Mouse (Mus musculus): Measurements from ENCODE around the gene Dpp9.

Dpp9 gene

GRCm38 (mm10) chr17:56233389-56233788 is 14.7 kb upstream of the Dpp9 start:
- DNase-seq (ENCODE audit: extremely low read depth, low read depth) = no peak

DNA sequence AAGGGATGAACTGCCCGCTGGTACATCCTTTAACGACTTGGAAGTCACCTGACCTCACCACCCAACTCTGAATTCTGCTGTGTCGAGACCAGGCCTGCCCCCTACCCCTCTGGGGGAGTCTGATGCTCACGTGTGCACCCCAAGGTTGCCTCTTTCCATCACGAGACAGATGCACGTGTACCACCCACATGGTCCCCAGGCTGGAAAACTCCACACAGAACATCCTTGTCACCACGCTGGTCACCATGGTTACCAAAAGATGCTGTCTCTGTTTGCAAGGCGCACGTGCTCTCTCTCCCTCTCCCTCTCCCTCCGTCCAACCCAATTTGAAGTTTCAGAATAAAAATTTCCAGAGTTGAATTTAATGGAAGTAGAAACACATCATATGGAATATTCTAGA is 11.2 kb upstream of the Dpp9 start:
- DNase-seq (ENCODE audit: extremely low read depth, low read depth) = no peak

GRCm38 (mm10) chr17:56226566-56226965 is 7.9 kb upstream of the Dpp9 start:
- DNase-seq (ENCODE audit: extremely low read depth, low read depth) = no peak

DNA sequence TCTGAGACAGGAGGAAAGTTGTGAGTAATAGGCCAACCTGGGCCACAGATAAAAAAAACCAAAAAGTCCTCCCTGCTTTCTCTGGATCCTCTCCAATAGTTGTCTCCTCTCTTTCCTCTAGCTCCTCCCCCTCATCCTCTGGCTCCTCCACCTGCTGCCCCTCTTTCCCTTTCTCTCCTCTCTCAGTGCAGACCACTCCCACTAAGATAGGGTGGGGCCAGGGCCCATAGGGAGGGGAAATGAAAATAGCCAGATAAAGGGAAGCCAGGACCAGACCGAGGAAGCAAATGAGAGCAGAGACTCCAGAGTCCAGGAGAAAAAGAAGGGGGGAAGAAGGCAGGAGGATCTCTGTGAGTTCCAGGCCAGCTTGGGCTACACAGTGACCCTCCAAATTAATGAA is 6.2 kb upstream of the Dpp9 start:
- DNase-seq (ENCODE audit: extremely low read depth, low read depth) = no peak

DNA sequence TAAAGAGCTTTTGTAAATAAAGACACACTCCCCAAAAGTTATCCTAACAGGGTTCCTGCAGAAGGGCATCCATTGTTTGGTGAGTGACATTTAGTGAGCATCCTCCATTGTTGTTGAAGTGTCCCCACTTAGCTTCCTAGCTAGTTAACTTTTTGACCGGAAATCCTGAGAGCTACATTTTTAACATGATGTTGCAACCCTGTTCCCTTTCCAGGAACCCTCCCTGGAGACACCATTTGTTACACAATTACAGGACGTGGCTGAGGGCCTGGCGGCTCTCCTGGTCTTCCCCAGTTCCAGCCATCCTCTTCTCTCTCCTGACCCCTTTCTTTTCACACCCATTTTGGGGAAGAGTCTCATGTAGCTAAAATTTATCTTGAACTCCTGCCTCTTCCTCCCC is 1.1 kb upstream of the Dpp9 start:
- no peak for DNase-seq (ENCODE audit: extremely low read depth, low read depth)

GRCm38 (mm10) chr17:56219251-56219650 is 546 bp upstream of the Dpp9 start:
- DNase-seq (ENCODE audit: extremely low read depth, low read depth) = no peak

GRCm38 (mm10) chr17:56217670-56218069 is 1.0 kb downstream of the Dpp9 start:
- DNase-seq (ENCODE audit: extremely low read depth, low read depth) = no peak

- DNase-seq (ENCODE audit: extremely low read depth, low read depth) = no peak
Measured at GRCm38 (mm10) chr17:56214229-56214628, 4.5 kb downstream of the Dpp9 start.

DNA sequence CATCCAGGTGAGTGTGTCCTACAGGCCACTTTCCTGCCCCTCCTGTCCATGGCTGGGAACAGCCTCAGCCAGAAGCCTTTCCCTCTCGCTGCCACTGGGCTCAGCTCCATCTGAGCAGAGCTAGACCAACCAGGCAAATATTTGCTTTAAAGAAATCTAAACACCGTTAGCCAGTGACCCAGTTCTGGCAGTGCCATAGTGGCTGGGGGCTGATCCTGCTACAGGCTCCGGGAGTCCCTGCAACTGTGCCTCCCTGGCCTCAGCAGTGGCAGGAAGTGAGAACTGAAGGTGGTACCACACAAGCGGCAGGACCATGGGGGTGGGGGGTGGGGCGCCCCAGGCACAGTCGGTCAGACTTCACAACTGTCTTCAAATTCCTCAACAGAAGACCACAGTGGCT is 6.0 kb downstream of the Dpp9 start:
- no peak for DNase-seq (ENCODE audit: extremely low read depth, low read depth)

DNA sequence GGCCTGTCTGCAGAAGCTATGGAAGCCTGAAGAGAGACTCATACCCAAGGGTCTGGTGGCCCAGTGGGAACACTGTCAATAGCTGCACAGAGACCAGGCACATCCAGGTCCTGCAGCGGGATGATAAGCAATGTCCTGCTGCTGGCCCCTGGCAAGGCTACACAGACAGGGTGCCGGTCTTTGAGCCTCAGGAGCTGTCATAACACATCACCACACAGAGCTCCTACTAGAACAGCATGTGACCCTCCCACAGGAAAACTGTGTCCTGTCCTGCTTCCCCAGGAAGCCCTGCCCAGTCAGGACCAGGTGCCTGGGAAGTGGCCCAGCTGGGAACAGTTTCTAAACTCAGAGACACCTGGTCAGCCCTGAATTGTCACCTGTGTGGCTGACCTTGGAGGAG is 7.6 kb downstream of the Dpp9 start:
- no peak for DNase-seq (ENCODE audit: extremely low read depth, low read depth)

DNA sequence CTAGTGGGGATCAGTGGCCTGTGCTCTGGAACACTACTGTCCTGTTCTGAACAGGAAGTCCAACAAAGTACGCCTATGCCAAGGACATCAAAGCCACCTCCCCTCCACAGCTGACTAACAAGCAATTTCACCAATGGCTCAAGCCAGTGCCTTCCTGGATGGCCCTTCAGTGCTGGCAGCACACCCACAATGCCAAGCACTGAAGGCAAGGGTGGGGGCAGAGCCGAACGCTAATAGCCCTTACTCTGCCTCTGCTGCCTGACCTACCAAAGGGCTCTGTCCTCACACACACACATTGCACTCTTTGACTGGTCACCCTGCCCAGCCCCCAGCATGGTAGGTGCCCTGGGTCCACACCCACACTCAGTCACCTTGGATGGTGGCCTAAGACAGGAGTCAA is 9.9 kb downstream of the Dpp9 start:
- DNase-seq (ENCODE audit: extremely low read depth, low read depth) = no peak

DNA sequence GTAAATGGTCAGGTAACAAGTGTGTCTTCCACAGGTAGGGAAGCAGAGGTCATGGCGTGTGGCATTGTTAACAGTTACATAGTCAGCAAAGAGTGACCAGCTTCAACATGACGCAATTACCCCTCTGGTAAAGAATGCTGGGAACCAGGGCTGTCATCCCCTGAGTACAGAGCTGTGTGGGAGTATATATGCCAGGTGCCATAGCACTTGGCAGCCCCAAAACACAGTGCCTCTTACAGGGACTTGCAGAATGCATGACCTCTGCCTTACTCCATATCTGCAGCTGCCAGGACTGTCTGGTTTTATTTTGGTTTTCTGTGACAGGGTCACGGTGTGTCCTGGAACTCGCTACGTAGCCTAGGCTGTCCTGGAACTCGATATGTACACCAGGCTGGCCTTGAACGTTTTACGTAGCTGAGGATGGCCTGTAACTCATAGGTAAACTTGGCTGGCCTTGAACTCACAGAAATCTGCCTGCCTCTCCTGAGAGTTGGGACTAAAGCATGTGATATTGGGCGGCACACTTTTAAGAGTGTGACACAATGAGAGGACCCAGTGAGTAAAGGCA is 10.7 kb downstream of the Dpp9 start:
- no peak for DNase-seq (ENCODE audit: extremely low read depth, low read depth)

DNA sequence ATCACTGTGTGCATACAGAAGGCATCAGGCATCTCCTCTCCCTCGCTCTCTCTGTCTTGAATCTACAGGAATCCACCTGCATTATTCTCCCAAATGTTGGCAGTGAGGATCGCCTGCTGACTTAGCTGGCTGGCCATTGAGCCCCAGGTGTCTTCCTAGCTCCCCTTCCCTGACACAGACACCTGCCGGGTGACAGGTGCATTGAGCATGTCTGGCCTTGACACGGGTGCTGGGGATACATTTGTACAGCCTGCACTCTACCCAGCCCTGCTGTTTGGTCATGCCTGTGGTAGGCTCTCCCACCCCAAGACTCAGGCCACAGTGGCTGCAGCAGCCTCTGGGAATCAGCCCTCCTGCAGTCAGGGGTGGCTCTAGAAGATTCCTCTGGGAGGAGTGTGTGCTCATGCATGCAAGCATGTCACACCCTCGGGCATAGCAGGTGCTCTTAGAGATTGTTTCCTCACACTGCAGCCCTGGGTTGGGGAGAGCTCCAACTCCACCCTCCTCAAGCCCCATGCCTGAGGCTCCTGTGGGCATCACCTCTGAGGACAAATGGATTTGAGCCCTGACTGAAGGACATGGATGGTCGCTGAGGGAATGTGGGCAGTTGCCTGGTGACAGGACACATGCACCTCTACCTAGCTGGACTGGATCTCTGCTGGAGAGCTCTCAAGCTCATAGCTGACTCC is 11.6 kb downstream of the Dpp9 start:
- DNase-seq (ENCODE audit: extremely low read depth, low read depth) = no peak

GRCm38 (mm10) chr17:56206276-56206884 is 12.3 kb downstream of the Dpp9 start:
- DNase-seq (ENCODE audit: extremely low read depth, low read depth) = no peak

GRCm38 (mm10) chr17:56203729-56204128 is 15.0 kb downstream of the Dpp9 start:
- DNase-seq (ENCODE audit: extremely low read depth, low read depth) = no peak

DNA sequence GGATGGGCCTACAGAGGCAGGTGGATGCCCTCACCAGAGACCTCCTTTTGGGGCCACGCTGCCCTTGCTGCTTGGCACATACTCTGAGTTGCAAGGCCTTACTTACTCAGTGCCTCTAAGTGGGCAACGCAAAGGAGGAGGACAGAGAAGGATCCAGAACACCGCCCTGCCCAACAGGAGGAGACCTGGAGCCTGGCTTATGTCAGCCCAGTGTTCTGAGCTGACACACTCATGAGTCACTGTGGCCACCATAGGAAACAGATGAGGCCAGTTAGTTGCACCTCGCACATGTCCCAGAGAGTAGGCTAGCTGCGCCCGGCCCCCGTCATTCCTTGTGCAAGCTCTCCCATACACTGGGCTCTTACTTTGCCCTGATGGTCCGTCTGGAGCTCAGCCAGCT is 16.2 kb downstream of the Dpp9 start:
- no peak for DNase-seq (ENCODE audit: extremely low read depth, low read depth)

- no peak for DNase-seq (ENCODE audit: extremely low read depth, low read depth)
Measured at GRCm38 (mm10) chr17:56201642-56202041, 17.1 kb downstream of the Dpp9 start.

- no peak for DNase-seq (ENCODE audit: extremely low read depth, low read depth)
Measured at GRCm38 (mm10) chr17:56200586-56200985, 18.1 kb downstream of the Dpp9 start.

DNA sequence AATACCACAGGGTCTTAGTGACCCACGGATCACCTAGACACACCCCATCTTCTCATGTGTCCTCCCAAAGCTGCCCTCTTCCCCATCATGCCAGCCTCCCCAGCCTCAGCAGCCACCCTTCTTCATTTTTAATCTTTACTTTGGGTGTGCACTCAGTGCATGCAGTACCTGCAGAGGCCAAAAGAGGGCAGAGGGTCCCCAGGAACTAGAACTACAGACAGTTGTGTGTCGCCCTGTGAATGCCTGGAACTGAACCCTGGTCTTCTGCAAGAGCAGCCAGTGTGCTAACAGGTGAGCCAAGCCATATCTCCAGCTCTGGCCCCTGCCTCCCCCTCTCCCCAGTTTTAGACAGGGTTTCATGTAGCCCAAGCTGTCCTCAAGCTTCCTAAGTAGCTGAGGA is 21.8 kb downstream of the Dpp9 start:
- no peak for DNase-seq (ENCODE audit: extremely low read depth, low read depth)

DNA sequence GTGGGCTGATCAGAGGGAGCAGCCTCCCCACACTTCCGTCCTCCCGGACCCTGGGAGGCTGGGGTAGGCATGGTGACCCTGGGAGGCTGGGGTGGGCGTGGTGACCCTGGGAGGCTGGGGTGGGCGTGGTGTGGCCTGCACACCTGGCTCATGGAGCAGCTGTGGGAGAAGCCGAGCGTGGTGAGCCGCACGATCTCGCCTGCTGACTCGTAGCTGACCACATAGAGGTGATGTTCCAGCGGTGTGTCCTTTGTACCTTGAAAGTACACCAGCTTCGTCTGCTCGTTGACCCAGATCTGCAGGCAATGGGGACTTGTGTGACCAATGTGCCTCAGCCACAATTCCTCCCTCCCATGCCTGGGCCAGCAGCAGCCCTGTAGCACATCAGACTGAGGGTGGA is 23.9 kb downstream of the Dpp9 start:
- no peak for DNase-seq (ENCODE audit: extremely low read depth, low read depth)

- DNase-seq (ENCODE audit: extremely low read depth, low read depth) = no peak
Measured at GRCm38 (mm10) chr17:56194357-56194756, 24.3 kb downstream of the Dpp9 start.

- DNase-seq (ENCODE audit: extremely low read depth, low read depth) = no peak
Measured at GRCm38 (mm10) chr17:56191266-56191665, 27.4 kb downstream of the Dpp9 start.
